Mouse (Mus musculus): ENCODE results near the gene 4930438A08Rik.
"Not testable (repeated sequence)": the region's sequence is repeated elsewhere in the genome, so short reads cannot be mapped to it uniquely, and the experiment has no call there.

Gene 4930438A08Rik

GRCm38 (mm10) chr11:58281970-58282496 is 7.4 kb downstream of the 4930438A08Rik start:
- DNase-seq (ENCODE audit: low read depth, low spot score): no peak

- DNase-seq (ENCODE audit: low read depth, low spot score): no peak
Measured at GRCm38 (mm10) chr11:58282518-58282917, 7.9 kb downstream of the 4930438A08Rik start.

- no peak for DNase-seq (ENCODE audit: low read depth, low spot score)
Measured at GRCm38 (mm10) chr11:58289992-58290682, 15.5 kb downstream of the 4930438A08Rik start.

GRCm38 (mm10) chr11:58290812-58291211 is 16.2 kb downstream of the 4930438A08Rik start:
- no peak for DNase-seq (ENCODE audit: low read depth, low spot score)

GRCm38 (mm10) chr11:58292791-58293190 is 18.2 kb downstream of the 4930438A08Rik start:
- peak; percentile 38 for DNase-seq (ENCODE audit: low read depth, low spot score)

- no peak for DNase-seq (ENCODE audit: low read depth, low spot score)
Measured at GRCm38 (mm10) chr11:58297396-58297795, 22.8 kb downstream of the 4930438A08Rik start.

GRCm38 (mm10) chr11:58301057-58301456 is 26.5 kb downstream of the 4930438A08Rik start:
- peak; percentile 81 for DNase-seq (ENCODE audit: low read depth, low spot score)

GRCm38 (mm10) chr11:58301837-58302754 is 27.5 kb downstream of the 4930438A08Rik start:
- DNase-seq (ENCODE audit: low read depth, low spot score): peak; percentile 96

GRCm38 (mm10) chr11:58302774-58303445 is 28.3 kb downstream of the 4930438A08Rik start:
- DNase-seq (ENCODE audit: low read depth, low spot score): no peak

GRCm38 (mm10) chr11:58303594-58303993 is 29.0 kb downstream of the 4930438A08Rik start:
- no peak for DNase-seq (ENCODE audit: low read depth, low spot score)

GRCm38 (mm10) chr11:58305299-58305698 is 30.7 kb downstream of the 4930438A08Rik start:
- not testable (repeated sequence) for DNase-seq (ENCODE audit: low read depth, low spot score)

GRCm38 (mm10) chr11:58306860-58307308 is 32.3 kb downstream of the 4930438A08Rik start, which contains the start of gene Zfp692:
Zfp692 (plus strand) TSS chr11:58307069.
- DNase-seq (ENCODE audit: low read depth, low spot score): peak; percentile 96

GRCm38 (mm10) chr11:58307411-58308080 is 32.9 kb downstream of the 4930438A08Rik start:
- DNase-seq (ENCODE audit: low read depth, low spot score): peak; percentile 91

GRCm38 (mm10) chr11:58308661-58309060 is 34.1 kb downstream of the 4930438A08Rik start:
- DNase-seq (ENCODE audit: low read depth, low spot score): no peak

- DNase-seq (ENCODE audit: low read depth, low spot score): no peak
Measured at GRCm38 (mm10) chr11:58314069-58314468, 39.5 kb downstream of the 4930438A08Rik start.

GRCm38 (mm10) chr11:58315536-58316168 is 41.1 kb downstream of the 4930438A08Rik start:
- DNase-seq (ENCODE audit: low read depth, low spot score): no peak

- peak; percentile 44 for DNase-seq (ENCODE audit: low read depth, low spot score)
Measured at GRCm38 (mm10) chr11:58316344-58316743, 41.7 kb downstream of the 4930438A08Rik start.

- no peak for DNase-seq (ENCODE audit: low read depth, low spot score)
Measured at GRCm38 (mm10) chr11:58316768-58317390, 42.3 kb downstream of the 4930438A08Rik start.

GRCm38 (mm10) chr11:58322824-58323569 is 48.4 kb downstream of the 4930438A08Rik start:
- peak; percentile 92 for DNase-seq (ENCODE audit: low read depth, low spot score)

All from R1 (cell line).